Mouse (Mus musculus) G1E (cell line): ENCODE data around the gene Klc2. TPM values are rescaled to one million over a fixed set of nuclear protein-coding genes. Genes with fewer than 3 reads are reported as not detected.
A peak's percentile ranks its signal among the peaks of the same experiment; 100 is the strongest.

Source experiments
- ATAC-seq: 2 replicates; pipeline ENCODE4 v1.8.0; 2016; ENCODE audit warnings: mild to moderate bottlenecking; ENCODE audit not compliant: insufficient number of reproducible peaks, poor library complexity, low FRiP score, severe bottlenecking; ENCODE audit errors: extremely low read depth
- DNase-seq: peaks from one replicate; pipeline ENCODE4 v3.0.0; 2012; ENCODE audit warnings: low spot score
- H3K27me3 ChIP-seq: 2 replicates; pipeline ENCODE4 v1.6.1; 2012; ENCODE audit warnings: mild to moderate bottlenecking, low read length, inconsistent platforms; ENCODE audit not compliant: insufficient read depth
- H3K36me3 ChIP-seq: replicated peaks from 2 replicates; pipeline ENCODE3; 2012; ENCODE audit warnings: mild to moderate bottlenecking, inconsistent platforms
- H3K4me1 ChIP-seq: 2 replicates; pipeline ENCODE4 v1.6.1; 2012; ENCODE audit warnings: low read depth, low read length, inconsistent platforms, mixed read lengths; ENCODE audit not compliant: insufficient read depth
- H3K4me3 ChIP-seq: 2 replicates; pipeline ENCODE4 v1.5.1; 2012; ENCODE audit warnings: low read depth, mild to moderate bottlenecking, inconsistent platforms, low read length, moderate library complexity, mixed read lengths
- H3K9me3 ChIP-seq: replicated peaks from 2 replicates; pipeline ENCODE4 v1.6.1; 2012; ENCODE audit warnings: inconsistent platforms
- CTCF ChIP-seq: IDR thresholded peaks from 2 replicates; pipeline ENCODE4 v1.5.1; 2012; ENCODE audit warnings: low read depth, low read length, inconsistent platforms, mixed read lengths
- GATA1 ChIP-seq: IDR thresholded peaks from 2 replicates; pipeline ENCODE4 v1.6.1; 2012; ENCODE audit warnings: borderline replicate concordance, low read length, inconsistent platforms, mixed read lengths
- GATA2 ChIP-seq: IDR thresholded peaks from 2 replicates; pipeline ENCODE4 v1.6.1; 2012; ENCODE audit warnings: low read depth, low read length, inconsistent platforms, borderline replicate concordance
- POLR2AphosphoS5 ChIP-seq: IDR thresholded peaks from 2 replicates; pipeline ENCODE4 v1.6.1; 2012; ENCODE audit warnings: low read depth, low read length, inconsistent platforms; ENCODE audit not compliant: insufficient replicate concordance
- TAL1 ChIP-seq: conservative IDR thresholded peaks from 2 replicates; pipeline ENCODE4 v1.6.1; 2012; ENCODE audit warnings: low read depth, low read length, inconsistent platforms, mixed read lengths
- polyA plus RNA-seq: library from polyadenylated mRNA; stranded (reverse); fragments of >175 nt; gene quantifications from 2 replicates; pipeline ENCODE4 v1.2.3, GENCODE M21; 2012
- total RNA-seq, 2 experiments: library from RNA; stranded (forward) in 1 of 2; stranded (reverse) in 1 of 2; fragments of 200-1000 nt in 1 of 2; fragments of >200 nt in 1 of 2; fragmentation: Nextera tagmentation in 1 of 2; gene quantifications; 2 replicates each; pipeline ENCODE4 v1.2.3; 2014 to 2017

Gene Klc2
- total and polyA plus RNA-seq, 3 experiments, result 3.4 to 10.1 (median 6.8) TPM

GRCm38 (mm10) chr19:5082596-5082995 is 35.8 kb downstream of the Klc2 start:
- H3K36me3 ChIP-seq, result no peaks in the 10 kb centered on the region
- peaks cover 31% of the 10 kb centered on the region for H3K27me3 ChIP-seq
- H3K4me1 ChIP-seq, result peaks cover 15% of the 10 kb centered on the region
- H3K9me3 ChIP-seq, result no peaks in the 10 kb centered on the region
- no peak for ATAC-seq
- H3K4me3 ChIP-seq, result no peak overlapping the region
- TF ChIP-seq TAL1 (no peak), GATA1 (no peak)
- no peak for DNase-seq

- no peak for ATAC-seq
Measured at GRCm38 (mm10) chr19:5082005-5082404, 36.4 kb downstream of the Klc2 start.

GRCm38 (mm10) chr19:5079279-5079678 is 39.1 kb downstream of the Klc2 start:
- Histone ChIP-seq H3K4me3 (no peak overlapping the region), H3K9me3 (no peaks in the 10 kb centered on the region), H3K36me3 (no peaks in the 10 kb centered on the region), H3K27me3 (peaks cover 32% of the 10 kb centered on the region), H3K4me1 (peaks cover 6% of the 10 kb centered on the region; the same call in 1 of the 2 replicates)
- DNase-seq (no peak), ATAC-seq (no peak)
- TF ChIP-seq POLR2AphosphoS5 (no peak), TAL1 (no peak), CTCF (no peak), GATA2 (no peak), GATA1 (no peak)

More at GRCm38 (mm10) chr19:5082005-5082404, 36.4 kb downstream of the Klc2 start:
- Histone ChIP-seq H3K27me3 (peaks cover 31% of the 10 kb centered on the region), H3K9me3 (no peaks in the 10 kb centered on the region), H3K4me1 (peaks cover 10% of the 10 kb centered on the region), H3K36me3 (no peaks in the 10 kb centered on the region), H3K4me3 (0 out of 2 replicates have a peak overlapping the region, but pooled peaks have one; percentile 9)
- no peak for DNase-seq
- TF ChIP-seq POLR2AphosphoS5 (no peak), CTCF (no peak), GATA2 (no peak), GATA1 (no peak), TAL1 (no peak)

- no peak for TF ChIP-seq TAL1
- TF ChIP-seq POLR2AphosphoS5, result no peak
- no peak for TF ChIP-seq GATA1
Measured at GRCm38 (mm10) chr19:5073518-5073917, 44.8 kb downstream of the Klc2 start.

GRCm38 (mm10) chr19:5073028-5073427 is 45.3 kb downstream of the Klc2 start:
- TF ChIP-seq CTCF, result 0 out of 2 replicates have a peak, but pooled peaks have one; percentile 19
- TF ChIP-seq GATA2, result no peak
- Histone ChIP-seq H3K27me3 (peaks cover 40% of the 10 kb centered on the region), H3K4me1 (peaks cover 30% of the 10 kb centered on the region), H3K36me3 (no peaks in the 10 kb centered on the region), H3K4me3 (peak overlapping the region; percentile 70; the same call in 1 of the 2 replicates), H3K9me3 (no peaks in the 10 kb centered on the region)
- no peak for ATAC-seq
- no peak for DNase-seq

More at GRCm38 (mm10) chr19:5073518-5073917, 44.8 kb downstream of the Klc2 start:
- no peaks in the 10 kb centered on the region for H3K36me3 ChIP-seq
- no peak for DNase-seq
- H3K27me3 ChIP-seq, result peaks cover 35% of the 10 kb centered on the region
- no peak overlapping the region for H3K4me3 ChIP-seq
- H3K9me3 ChIP-seq, result no peaks in the 10 kb centered on the region
- ATAC-seq, result no peak
- peaks cover 25% of the 10 kb centered on the region for H3K4me1 ChIP-seq

- no peak for TF ChIP-seq GATA2
- TF ChIP-seq GATA1, result no peak
- no peak for TF ChIP-seq TAL1
- no peak for TF ChIP-seq CTCF
- ATAC-seq, result no peak
- no peak for DNase-seq
- Histone ChIP-seq H3K4me1 (peaks cover 35% of the 10 kb centered on the region), H3K27me3 (peaks cover 43% of the 10 kb centered on the region), H3K9me3 (no peaks in the 10 kb centered on the region), H3K4me3 (peak overlapping the region; percentile 70), H3K36me3 (no peaks in the 10 kb centered on the region)
Measured at GRCm38 (mm10) chr19:5072389-5073019, 45.9 kb downstream of the Klc2 start.
